Mouse (Mus musculus): ENCODE measurements around the gene Wbp11.

Gene Wbp11

GRCm38 (mm10) chr6:136827881-136828561 is at the start of gene Wbp11:
Gene Wbp11, minus strand, starts transcription at chr6:136828233.
- DNase-seq (ENCODE audit: low spot score), result peak; percentile 92

- DNase-seq (ENCODE audit: low spot score), result peak; percentile 52
Observed at GRCm38 (mm10) chr6:136875670-136876069, 47.6 kb upstream of the Wbp11 start, which contains the start of gene Mgp. Gene Mgp, minus strand, starts transcription at chr6:136875823.

GRCm38 (mm10) chr6:136874599-136874998 is 46.6 kb upstream of the Wbp11 start:
- DNase-seq (ENCODE audit: low spot score), result no peak

GRCm38 (mm10) chr6:136868921-136869320 is 40.9 kb upstream of the Wbp11 start:
- DNase-seq (ENCODE audit: low spot score), result no peak

- no peak for DNase-seq (ENCODE audit: low spot score)
Observed at GRCm38 (mm10) chr6:136866150-136866549, 38.1 kb upstream of the Wbp11 start.

GRCm38 (mm10) chr6:136865360-136865759 is 37.3 kb upstream of the Wbp11 start:
- no peak for DNase-seq (ENCODE audit: low spot score)

- DNase-seq (ENCODE audit: low spot score), result no peak
Observed at GRCm38 (mm10) chr6:136861020-136861419, 33.0 kb upstream of the Wbp11 start.

GRCm38 (mm10) chr6:136858420-136858819 is 30.4 kb upstream of the Wbp11 start:
- DNase-seq (ENCODE audit: low spot score), result no peak

- DNase-seq (ENCODE audit: low spot score), result peak; percentile 44
Observed at GRCm38 (mm10) chr6:136857873-136858260, 29.8 kb upstream of the Wbp11 start.

GRCm38 (mm10) chr6:136857186-136857872 is 29.3 kb upstream of the Wbp11 start, which contains the start of gene Art4:
Gene Art4, minus strand, starts transcription at chr6:136857733.
- peak; percentile 57 for DNase-seq (ENCODE audit: low spot score)

- DNase-seq (ENCODE audit: low spot score), result no peak
Observed at GRCm38 (mm10) chr6:136856071-136856636, 28.1 kb upstream of the Wbp11 start.

- DNase-seq (ENCODE audit: low spot score), result no peak
Observed at GRCm38 (mm10) chr6:136855183-136855582, 27.1 kb upstream of the Wbp11 start.

GRCm38 (mm10) chr6:136854361-136854781 is 26.3 kb upstream of the Wbp11 start:
- no peak for DNase-seq (ENCODE audit: low spot score)

GRCm38 (mm10) chr6:136852762-136853161 is 24.7 kb upstream of the Wbp11 start:
- no peak for DNase-seq (ENCODE audit: low spot score)

- DNase-seq (ENCODE audit: low spot score), result no peak
Observed at GRCm38 (mm10) chr6:136852348-136852747, 24.3 kb upstream of the Wbp11 start.

- DNase-seq (ENCODE audit: low spot score), result no peak
Observed at GRCm38 (mm10) chr6:136850267-136850666, 22.2 kb upstream of the Wbp11 start.

GRCm38 (mm10) chr6:136848971-136849370 is 20.9 kb upstream of the Wbp11 start:
- DNase-seq (ENCODE audit: low spot score), result no peak

- no peak for DNase-seq (ENCODE audit: low spot score)
Observed at GRCm38 (mm10) chr6:136848399-136848798, 20.4 kb upstream of the Wbp11 start.

GRCm38 (mm10) chr6:136847790-136848189 is 19.8 kb upstream of the Wbp11 start:
- peak; percentile 62 for DNase-seq (ENCODE audit: low spot score)

- no peak for DNase-seq (ENCODE audit: low spot score)
Observed at GRCm38 (mm10) chr6:136847267-136847666, 19.2 kb upstream of the Wbp11 start.

- no peak for DNase-seq (ENCODE audit: low spot score)
Observed at GRCm38 (mm10) chr6:136845706-136846480, 17.9 kb upstream of the Wbp11 start.

GRCm38 (mm10) chr6:136844903-136845302 is 16.9 kb upstream of the Wbp11 start:
- no peak for DNase-seq (ENCODE audit: low spot score)
